Mouse (Mus musculus) embryonic facial prominence, embryonic 11.5 days (tissue): ENCODE results near the gene Cnga4. TPM values are rescaled to one million over a fixed set of nuclear protein-coding genes. Genes with fewer than 3 reads are reported as not detected.

Experiments used
- ATAC-seq: fragments of 200-750 bp; cut with Nextera tagmentation; replicated peaks from 2 replicates; pipeline ENCODE4 v1.8.0; 2017; ENCODE audit warnings: low read depth; ENCODE audit not compliant: insufficient number of reproducible peaks, low FRiP score, low TSS enrichment
- DNase-seq: peaks from one replicate; pipeline ENCODE4 v3.0.0-alpha.2; 2015; ENCODE audit warnings: low spot score
- H3K27ac ChIP-seq: fragments of 300-500 bp; sonication (generic); replicated peaks from 2 replicates; pipeline ENCODE4 v1.5.1; 2014; ENCODE audit warnings: mild to moderate bottlenecking, low read depth, low read length, control low read depth
- H3K27me3 ChIP-seq: fragments of 300-500 bp; sonication (generic); 2 replicates; pipeline ENCODE4 v1.6.1; 2014; ENCODE audit warnings: mild to moderate bottlenecking, low read length, moderate library complexity, mixed read lengths; ENCODE audit not compliant: control insufficient read depth, insufficient read depth
- H3K36me3 ChIP-seq: fragments of 300-500 bp; sonication (generic); replicated peaks from 2 replicates; pipeline ENCODE4 v1.6.1; 2014; ENCODE audit warnings: low read depth, mild to moderate bottlenecking, low read length, moderate library complexity, mixed read lengths; ENCODE audit not compliant: control insufficient read depth, insufficient read depth
- H3K4me1 ChIP-seq: fragments of 300-500 bp; sonication (generic); 2 replicates; pipeline ENCODE4 v1.6.1; 2014; ENCODE audit warnings: low read length, mixed read lengths; ENCODE audit not compliant: control insufficient read depth, insufficient read depth
- H3K4me2 ChIP-seq: fragments of 300-500 bp; sonication (generic); 2 replicates; pipeline ENCODE4 v1.6.1; 2014; ENCODE audit warnings: low read depth, mild to moderate bottlenecking, control low read depth, low read length, moderate library complexity
- H3K4me3 ChIP-seq: fragments of 300-500 bp; sonication (generic); 2 replicates; pipeline ENCODE4 v1.5.1; 2014; ENCODE audit warnings: low read depth, low read length, control low read depth
- H3K9ac ChIP-seq: fragments of 300-500 bp; sonication (generic); replicated peaks from 2 replicates; pipeline ENCODE4 v1.6.1; 2014; ENCODE audit warnings: mild to moderate bottlenecking, control low read depth, low read length
- H3K9me3 ChIP-seq: fragments of 300-500 bp; sonication (generic); replicated peaks from 2 replicates; pipeline ENCODE4 v1.6.1; 2016; ENCODE audit warnings: mild to moderate bottlenecking, low read length, inconsistent platforms, mixed read lengths; ENCODE audit not compliant: control insufficient read depth
- WGBS: fragments of 180-500 bp; shearing (Covaris S2); extraction: QIAGEN DNeasy Blood & Tissue Kit; methylation state at CpG from one replicate; pipeline ENCODE4 v1.1.7; 2014; 5-methylcytosine and 5-hydroxymethylcytosine counted together
- polyA plus RNA-seq: library from polyadenylated mRNA; unstranded; fragments of >200 nt; fragmentation: Nextera tagmentation; extraction: Ambion mirVana; gene quantifications from 2 replicates; pipeline ENCODE4 v1.2.1, GENCODE M21; 2014

Gene Cnga4
- polyA plus RNA-seq, 1 experiment from 2014 or later: not detected

GRCm38 (mm10) chr7:105373509-105373908 lies 30.9 kb upstream of the Cnga4 start:
- H3K9ac ChIP-seq: no peak overlapping the region
- H3K4me3 ChIP-seq: no peak overlapping the region
- no peak for ATAC-seq
- H3K4me2 ChIP-seq: no peak overlapping the region
- H3K27me3 ChIP-seq: no peaks in the 10 kb centered on the region
- 94% methylated on average over 4 of the region's 4 CpGs for WGBS
- no peaks in the 10 kb centered on the region for H3K36me3 ChIP-seq
- no peak for DNase-seq
- no peak overlapping the region for H3K27ac ChIP-seq
- H3K4me1 ChIP-seq: no peaks in the 10 kb centered on the region
- H3K9me3 ChIP-seq: no peaks in the 10 kb centered on the region

GRCm38 (mm10) chr7:105373976-105374375 lies 30.4 kb upstream of the Cnga4 start:
- no peak overlapping the region for H3K4me2 ChIP-seq
- H3K27ac ChIP-seq: no peak overlapping the region
- H3K4me1 ChIP-seq: no peaks in the 10 kb centered on the region
- WGBS: 92% methylated on average over 3 of the region's 3 CpGs
- no peak for DNase-seq
- no peak overlapping the region for H3K9ac ChIP-seq
- no peaks in the 10 kb centered on the region for H3K27me3 ChIP-seq
- ATAC-seq: no peak
- no peaks in the 10 kb centered on the region for H3K9me3 ChIP-seq
- H3K4me3 ChIP-seq: no peak overlapping the region
- no peaks in the 10 kb centered on the region for H3K36me3 ChIP-seq

- no peak for DNase-seq
- no peak within 1 kb of the TSS for H3K9ac ChIP-seq
- no peaks in the 10 kb centered on the region; the same call in 1 of the 2 replicates for H3K36me3 ChIP-seq
- WGBS: 92% methylated on average over 1 of the region's 1 CpGs
- H3K27ac ChIP-seq: no peak within 1 kb of the TSS
- H3K4me2 ChIP-seq: no peak within 1 kb of the TSS
- ATAC-seq: no peak
- H3K4me1 ChIP-seq: no peaks in the 10 kb centered on the region
- no peaks in the 10 kb centered on the region for H3K9me3 ChIP-seq
- no peak within 1 kb of the TSS for H3K4me3 ChIP-seq
- H3K27me3 ChIP-seq: no peaks in the 10 kb centered on the region
These were observed 29.5 kb upstream of the Cnga4 start, which contains the start of gene Gm5901 for GRCm38 (mm10) chr7:105374866-105375265. Gene Gm5901, plus strand, starts transcription at chr7:105375038.

- H3K36me3 ChIP-seq: peaks cover 12% of the 10 kb centered on the region
- ATAC-seq: no peak
- WGBS: 97% methylated on average over 3 of the region's 3 CpGs
These were observed 24.0 kb upstream of the Cnga4 start for GRCm38 (mm10) chr7:105380329-105380728.

GRCm38 (mm10) chr7:105387696-105388095 lies 16.7 kb upstream of the Cnga4 start:
- Histone ChIP-seq H3K4me3 (no peak overlapping the region), H3K36me3 (peaks cover 17% of the 10 kb centered on the region), H3K27me3 (no peaks in the 10 kb centered on the region), H3K9ac (no peak overlapping the region), H3K4me2 (no peak overlapping the region), H3K4me1 (no peaks in the 10 kb centered on the region), H3K27ac (no peak overlapping the region), H3K9me3 (no peaks in the 10 kb centered on the region)
- no peak for ATAC-seq
- DNase-seq: no peak
- WGBS: 96% methylated on average over 2 of the region's 2 CpGs

More at GRCm38 (mm10) chr7:105380329-105380728, 24.0 kb upstream of the Cnga4 start:
- DNase-seq: no peak
- Histone ChIP-seq H3K9me3 (no peaks in the 10 kb centered on the region), H3K9ac (no peak overlapping the region), H3K27ac (no peak overlapping the region), H3K4me1 (no peaks in the 10 kb centered on the region), H3K27me3 (no peaks in the 10 kb centered on the region), H3K4me3 (no peak overlapping the region), H3K4me2 (no peak overlapping the region)

GRCm38 (mm10) chr7:105390236-105390635 lies 14.1 kb upstream of the Cnga4 start:
- DNase-seq: no peak
- Histone ChIP-seq H3K36me3 (peaks cover 5% of the 10 kb centered on the region; the same call in 1 of the 2 replicates), H3K9ac (no peak overlapping the region), H3K4me3 (no peak overlapping the region), H3K27ac (no peak overlapping the region), H3K4me1 (no peaks in the 10 kb centered on the region), H3K4me2 (no peak overlapping the region), H3K27me3 (no peaks in the 10 kb centered on the region), H3K9me3 (no peaks in the 10 kb centered on the region)
- 87% methylated on average over 2 of the region's 2 CpGs for WGBS
- no peak for ATAC-seq

GRCm38 (mm10) chr7:105394606-105395005 lies 9.8 kb upstream of the Cnga4 start:
- Histone ChIP-seq H3K4me2 (no peak overlapping the region), H3K4me3 (no peak overlapping the region), H3K27me3 (no peaks in the 10 kb centered on the region), H3K9ac (no peak overlapping the region), H3K9me3 (no peaks in the 10 kb centered on the region), H3K4me1 (no peaks in the 10 kb centered on the region), H3K36me3 (no peaks in the 10 kb centered on the region; the same call in 1 of the 2 replicates), H3K27ac (no peak overlapping the region)
- WGBS: 74% methylated on average over 1 of the region's 1 CpGs
- DNase-seq: no peak
- no peak for ATAC-seq

GRCm38 (mm10) chr7:105395131-105395820 lies 9.1 kb upstream of the Cnga4 start:
- Histone ChIP-seq H3K27me3 (no peaks in the 10 kb centered on the region), H3K4me2 (no peak overlapping the region), H3K4me3 (no peak overlapping the region), H3K36me3 (no peaks in the 10 kb centered on the region), H3K9ac (no peak overlapping the region), H3K9me3 (no peaks in the 10 kb centered on the region), H3K4me1 (no peaks in the 10 kb centered on the region), H3K27ac (no peak overlapping the region)
- no peak for DNase-seq
- no peak for ATAC-seq
